Mouse (Mus musculus) megakaryocyte progenitor cell, adult 5-6 weeks (primary cell): ENCODE data around the gene Arpc3. TPM values are rescaled to one million over a fixed set of nuclear protein-coding genes. Genes with fewer than 3 reads are reported as not detected.
A peak's percentile ranks its signal among the peaks of the same experiment; 100 is the strongest.

Source experiments
- ATAC-seq: replicated peaks from 2 replicates; pipeline ENCODE4 v1.8.0; 2016; ENCODE audit warnings: mild to moderate bottlenecking, moderate TSS enrichment, inconsistent platforms; ENCODE audit not compliant: poor library complexity
- total RNA-seq, 2 experiments: library from RNA; stranded (forward) in 1 of 2; stranded (reverse) in 1 of 2; fragments of 157-497, 149-512 nt in 1 of 2; fragments of 200-1000 nt in 1 of 2; gene quantifications; 2 replicates each; pipeline versions ENCODE4 v1.2.3 to v1.2.4; 2015 to 2017

Arpc3 gene
- total RNA-seq (2015) (285 TPM in 2 replicates), total RNA-seq (2017) (1,035 and 1,085 TPM in 2 replicates)

GRCm38 (mm10) chr5:122391786-122392180 lies at the start of gene Arpc3:
TSS of gene Arpc3 (plus strand) at chr5:122391878.
- peak; percentile 97 for ATAC-seq

GRCm38 (mm10) chr5:122342874-122343273 lies 48.8 kb upstream of the Arpc3 start:
- no peak for ATAC-seq

GRCm38 (mm10) chr5:122343768-122344167 lies 47.9 kb upstream of the Arpc3 start:
- no peak; the same call in 1 of the 2 replicates for ATAC-seq

GRCm38 (mm10) chr5:122344260-122344659 lies 47.4 kb upstream of the Arpc3 start:
- ATAC-seq = peak; percentile 91

GRCm38 (mm10) chr5:122345777-122346176 lies 45.9 kb upstream of the Arpc3 start:
- ATAC-seq = no peak

- ATAC-seq = peak; percentile 99
Observed at GRCm38 (mm10) chr5:122353807-122354491, 37.7 kb upstream of the Arpc3 start, which contains the start of the genes Rad9b and Vps29. TSS of gene Rad9b (minus strand) at chr5:122354233. TSS of gene Vps29 (plus strand) at chr5:122354369.

GRCm38 (mm10) chr5:122354492-122355067 lies 37.1 kb upstream of the Arpc3 start:
- ATAC-seq = peak; percentile 15

- peak; percentile 42 for ATAC-seq
Observed at GRCm38 (mm10) chr5:122371591-122372191, 20.0 kb upstream of the Arpc3 start, which contains the start of gene Gpn3. TSS of gene Gpn3 (plus strand) at chr5:122371876.

GRCm38 (mm10) chr5:122372192-122372769 lies 19.4 kb upstream of the Arpc3 start, which contains the start of gene Fam216a:
TSS of gene Fam216a (minus strand) at chr5:122372364.
- ATAC-seq = peak; percentile 97

GRCm38 (mm10) chr5:122372878-122373277 lies 18.8 kb upstream of the Arpc3 start:
- ATAC-seq = no peak

- ATAC-seq = no peak
Observed at GRCm38 (mm10) chr5:122377101-122377833, 14.4 kb upstream of the Arpc3 start.

GRCm38 (mm10) chr5:122378171-122378570 lies 13.5 kb upstream of the Arpc3 start:
- no peak for ATAC-seq

- ATAC-seq = peak; percentile 99
Observed at GRCm38 (mm10) chr5:122379374-122380155, 12.1 kb upstream of the Arpc3 start.

GRCm38 (mm10) chr5:122390006-122390405 lies 1.7 kb upstream of the Arpc3 start:
- ATAC-seq = no peak

GRCm38 (mm10) chr5:122390671-122391070 lies 1.0 kb upstream of the Arpc3 start:
- ATAC-seq = no peak

- no peak for ATAC-seq
Observed at GRCm38 (mm10) chr5:122391178-122391785, 396 bp upstream of the Arpc3 start.

GRCm38 (mm10) chr5:122392227-122393004 lies 738 bp downstream of the Arpc3 start:
- ATAC-seq = peak; percentile 28

- ATAC-seq = peak; percentile 67
Observed at GRCm38 (mm10) chr5:122393887-122394286, 2.2 kb downstream of the Arpc3 start.

GRCm38 (mm10) chr5:122396791-122397190 lies 5.1 kb downstream of the Arpc3 start:
- peak; percentile 52 for ATAC-seq
